Comparison of ENCODE assay signal across 8 mouse cellular contexts in the genomic region with DNA sequence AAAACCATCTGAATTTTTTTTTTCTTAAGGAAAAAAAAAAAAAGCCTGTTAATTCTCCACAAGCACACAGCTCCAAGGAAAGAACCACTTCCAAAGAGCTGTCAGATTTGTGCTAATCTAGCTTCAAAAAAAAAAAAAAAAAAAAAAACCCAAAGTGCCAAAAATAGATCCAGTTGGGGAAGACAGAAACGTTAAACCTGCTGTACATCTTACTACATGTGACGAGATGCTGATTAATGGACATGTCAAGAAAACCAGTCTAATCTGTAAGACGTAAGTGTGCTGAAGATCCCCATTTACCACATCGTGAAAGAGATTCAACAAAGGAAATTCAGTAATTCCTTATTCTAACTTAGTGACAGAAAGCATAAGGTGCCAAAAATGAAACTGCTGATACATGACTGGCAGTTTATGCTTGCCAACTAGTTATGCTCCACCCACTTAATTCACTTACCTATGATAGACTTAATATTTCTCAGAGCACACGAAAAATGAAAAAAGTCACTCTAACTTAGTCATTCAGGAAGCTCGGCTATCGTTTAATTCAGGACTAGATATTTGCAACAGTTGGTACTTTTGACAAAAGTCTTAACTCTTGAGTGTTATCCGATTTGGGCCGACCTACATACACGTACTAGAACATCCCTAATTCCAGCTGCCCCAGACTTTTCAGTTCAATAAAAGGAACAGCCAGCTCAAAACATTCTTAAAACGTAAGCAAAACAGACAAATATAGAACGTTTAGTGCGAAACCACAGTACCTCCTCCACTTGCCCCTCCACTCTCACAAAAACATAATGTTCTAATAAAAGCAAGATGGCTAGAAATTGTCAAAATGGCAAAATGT. TPM values are rescaled to one million over a fixed set of nuclear protein-coding genes. Genes with fewer than 3 reads are reported as not detected.
DNase-seq lines count a peak whose midpoint lies in the region; ATAC-seq lines count a peak whose summit lies in the region.

No protein-coding gene starts in this region.

- H3K9ac ChIP-seq in embryonic facial prominence, embryonic 11.5 days (replicated peaks; ENCODE audit: low read length) = peak overlapping the region; percentile 79
- H3K9ac ChIP-seq in hindbrain, embryonic 13.5 days = peak overlapping the region; percentile 97

- no peaks in the 10 kb centered on the region for H3K27me3 ChIP-seq in embryonic facial prominence, embryonic 11.5 days (ENCODE audit: control insufficient read depth, insufficient read depth, low read length)
- H3K27me3 ChIP-seq in hindbrain, embryonic 13.5 days = no peaks in the 10 kb centered on the region
- no peaks in the 10 kb centered on the region for H3K27me3 ChIP-seq in midbrain, embryonic 10.5 days (ENCODE audit: low read depth, poor library complexity, severe bottlenecking)

- DNase-seq in spleen, postnatal 36 days (ENCODE audit: low spot score in 2 of 2) = peak; percentile 13 to 35
- DNase-seq in spleen, postnatal 4 days (ENCODE audit: low spot score in 2 of 2) = no peak
- peak; percentile 26 for DNase-seq in embryonic facial prominence, embryonic 11.5 days (ENCODE audit: low spot score)
- DNase-seq in midbrain, embryonic 10.5 days (ENCODE audit: low spot score) = no peak
- DNase-seq in urinary bladder, adult 18-20 months (ENCODE audit: low spot score in 2 of 2) = no peak
- no peak for DNase-seq in cerebellum, adult 18-20 months
- no peak for DNase-seq in gastrocnemius, postnatal 36 days

- no peaks in the 10 kb centered on the region for H3K36me3 ChIP-seq in embryonic facial prominence, embryonic 11.5 days (replicated peaks; ENCODE audit: control insufficient read depth, insufficient read depth, low read depth, low read length)
- peaks cover 3% of the 10 kb centered on the region for H3K36me3 ChIP-seq in hindbrain, embryonic 13.5 days
- peaks cover 30% of the 10 kb centered on the region for H3K36me3 ChIP-seq in midbrain, embryonic 10.5 days

- intact Hi-C loops in gastrocnemius, postnatal 36 days (cut with DNase I) = loop anchor here (5.0 to 10.0 kb wide), 3 partner anchors 34 to 511 kb away; no protein-coding TSS in a partner anchor

- no peaks in the 10 kb centered on the region for H3K4me1 ChIP-seq in embryonic facial prominence, embryonic 11.5 days (ENCODE audit: control insufficient read depth, insufficient read depth, low read length)
- peaks cover 37% of the 10 kb centered on the region for H3K4me1 ChIP-seq in hindbrain, embryonic 13.5 days (replicated peaks)
- peaks cover 40% of the 10 kb centered on the region for H3K4me1 ChIP-seq in midbrain, embryonic 10.5 days

- H3K4me2 ChIP-seq in embryonic facial prominence, embryonic 11.5 days (ENCODE audit: low read depth, low read length) = peak overlapping the region; percentile 56
- peak overlapping the region; percentile 85 for H3K4me2 ChIP-seq in hindbrain, embryonic 13.5 days

- no peak for ATAC-seq in embryonic facial prominence, embryonic 11.5 days (replicated peaks; ENCODE audit: insufficient number of reproducible peaks, low FRiP score, low TSS enrichment, low read depth)
- no peak for ATAC-seq in hindbrain, embryonic 13.5 days (ENCODE audit: low FRiP score)

- H3K9me3 ChIP-seq in embryonic facial prominence, embryonic 11.5 days (replicated peaks; ENCODE audit: control insufficient read depth, low read length) = no peaks in the 10 kb centered on the region
- no peaks in the 10 kb centered on the region for H3K9me3 ChIP-seq in hindbrain, embryonic 13.5 days
- no peaks in the 10 kb centered on the region for H3K9me3 ChIP-seq in midbrain, embryonic 10.5 days (replicated peaks)

- 17% methylated on average over 13 of the region's 13 CpGs for WGBS in embryonic facial prominence, embryonic 11.5 days
- 12% methylated on average over 13 of the region's 13 CpGs for WGBS in hindbrain, embryonic 13.5 days
- 32% methylated on average over 13 of the region's 13 CpGs for WGBS in midbrain, embryonic 10.5 days

- no peak overlapping the region for H3K27ac ChIP-seq in embryonic facial prominence, embryonic 11.5 days (replicated peaks; ENCODE audit: low read depth, low read length)
- no peak overlapping the region for H3K27ac ChIP-seq in hindbrain, embryonic 13.5 days
- peak overlapping the region; percentile 98 for H3K27ac ChIP-seq in midbrain, embryonic 10.5 days (replicated peaks)

- H3K4me3 ChIP-seq in embryonic facial prominence, embryonic 11.5 days (ENCODE audit: low read depth, low read length) = peak overlapping the region; percentile 97
- H3K4me3 ChIP-seq in hindbrain, embryonic 13.5 days = peak overlapping the region; percentile 96
- H3K4me3 ChIP-seq in midbrain, embryonic 10.5 days = peak overlapping the region; percentile 96

RNA-seq across cellular contexts. Expression of a gene that starts 1.2 kb away (rescaled TPM):
- polyA plus RNA-seq in embryonic facial prominence, embryonic 11.5 days (2014; fragmentation: Nextera tagmentation; extraction: Ambion mirVana) = 12.1 and 13.2 TPM in 2 replicates
- polyA plus RNA-seq in hindbrain, embryonic 13.5 days (2015; fragmentation: Nextera tagmentation; extraction: Ambion mirVana) = 9.4 and 10.3 TPM in 2 replicates
- 6.0 and 7.0 TPM in 2 replicates for polyA plus RNA-seq in midbrain, embryonic 10.5 days (2016; fragmentation: Nextera tagmentation; extraction: Ambion mirVana)
- 10 to 100 TPM; 31.8 to 35.9 TPM for total RNA-seq in gastrocnemius, postnatal 36 days (2021)

Comparison
In these comparisons a context has a peak if more than half of its experiments do, and no peak if none do; other contexts are left out.
1. DNase-seq: peak in spleen, postnatal 36 days (2 of 2) and embryonic facial prominence, embryonic 11.5 days (single experiment); none in spleen, postnatal 4 days (0 of 2), midbrain, embryonic 10.5 days (single experiment), urinary bladder, adult 18-20 months (0 of 2), cerebellum, adult 18-20 months (0 of 2) and gastrocnemius, postnatal 36 days (0 of 2).
2. Peak in every context shown above with its lines, with median percentiles within 50 percentile points of each other: H3K4me3 ChIP-seq.